Mouse (Mus musculus): Measurements from ENCODE around the gene Olfr1161. TPM values are rescaled to one million over a fixed set of nuclear protein-coding genes. Genes with fewer than 3 reads are reported as not detected.
"Not testable (repeated sequence)": the region's sequence is repeated elsewhere in the genome, so short reads cannot be mapped to it uniquely, and the experiment has no call there.

The Olfr1161 gene
- polyA plus RNA-seq (2012; rRNA removed): not detected in 2 replicates

- H3K36me3 ChIP-seq (ENCODE audit: control insufficient read depth, insufficient read depth, low read length); H3K4me3 ChIP-seq (ENCODE audit: control insufficient read depth, low read depth, low read length); H3K27me3 ChIP-seq (ENCODE audit: control insufficient read depth, insufficient read depth, low read length); H3K4me1 ChIP-seq (ENCODE audit: control insufficient read depth, insufficient read depth, low read length); H3K27ac ChIP-seq (ENCODE audit: control insufficient read depth, insufficient read depth, low read depth, low read length): not testable (repeated sequence)
These were observed at the start of gene Olfr1161 for GRCm38 (mm10) chr2:88022474-88022873. Olfr1161 (plus strand) TSS chr2:88022774.

- H3K4me3 ChIP-seq (ENCODE audit: control insufficient read depth, low read depth, low read length): no peak within 1 kb of the TSS
- no peaks in the 10 kb centered on the region for H3K27me3 ChIP-seq (ENCODE audit: control insufficient read depth, insufficient read depth, low read length)
- no peaks in the 10 kb centered on the region for H3K36me3 ChIP-seq (ENCODE audit: control insufficient read depth, insufficient read depth, low read length)
- H3K27ac ChIP-seq (ENCODE audit: control insufficient read depth, insufficient read depth, low read depth, low read length): no peak within 1 kb of the TSS
- no peak for TF ChIP-seq CTCF (IDR thresholded peaks at IDR 0.05; ENCODE audit: control insufficient read depth, insufficient read depth, insufficient replicate concordance, low read depth, low read length)
- no peak for TF ChIP-seq POLR2A (IDR thresholded peaks at IDR 0.05; ENCODE audit: control insufficient read depth, low read depth, low read length)
- H3K4me1 ChIP-seq (ENCODE audit: control insufficient read depth, insufficient read depth, low read length): no peaks in the 10 kb centered on the region
These were observed 48.0 kb upstream of the Olfr1161 start, which contains the start of gene Olfr74 for GRCm38 (mm10) chr2:87974563-87974962. Olfr74 (minus strand) TSS chr2:87974663.

GRCm38 (mm10) chr2:87989813-87990212, 32.8 kb upstream of the Olfr1161 start, which contains the start of gene Olfr1158:
Olfr1158 (plus strand) TSS chr2:87990113.
- H3K4me3 ChIP-seq (ENCODE audit: control insufficient read depth, low read depth, low read length): no peak within 1 kb of the TSS
- no peaks in the 10 kb centered on the region for H3K27me3 ChIP-seq (ENCODE audit: control insufficient read depth, insufficient read depth, low read length)
- H3K4me1 ChIP-seq (ENCODE audit: control insufficient read depth, insufficient read depth, low read length): no peaks in the 10 kb centered on the region
- no peak within 1 kb of the TSS for H3K27ac ChIP-seq (ENCODE audit: control insufficient read depth, insufficient read depth, low read depth, low read length)
- no peak for TF ChIP-seq CTCF (IDR thresholded peaks at IDR 0.05; ENCODE audit: control insufficient read depth, insufficient read depth, insufficient replicate concordance, low read depth, low read length)
- TF ChIP-seq POLR2A (IDR thresholded peaks at IDR 0.05; ENCODE audit: control insufficient read depth, low read depth, low read length): no peak
- no peaks in the 10 kb centered on the region for H3K36me3 ChIP-seq (ENCODE audit: control insufficient read depth, insufficient read depth, low read length)

GRCm38 (mm10) chr2:88007515-88008318, 14.9 kb upstream of the Olfr1161 start, which contains the start of gene Olfr1160:
Olfr1160 (minus strand) TSS chr2:88008268.
- TF ChIP-seq POLR2A (IDR thresholded peaks at IDR 0.05; ENCODE audit: control insufficient read depth, low read depth, low read length): no peak
- TF ChIP-seq CTCF (IDR thresholded peaks at IDR 0.05; ENCODE audit: control insufficient read depth, insufficient read depth, insufficient replicate concordance, low read depth, low read length): no peak
- Histone ChIP-seq H3K4me3 (ENCODE audit: control insufficient read depth, low read depth, low read length) (no peak within 1 kb of the TSS), H3K4me1 (ENCODE audit: control insufficient read depth, insufficient read depth, low read length) (no peaks in the 10 kb centered on the region), H3K36me3 (ENCODE audit: control insufficient read depth, insufficient read depth, low read length) (no peaks in the 10 kb centered on the region), H3K27me3 (ENCODE audit: control insufficient read depth, insufficient read depth, low read length) (no peaks in the 10 kb centered on the region), H3K27ac (ENCODE audit: control insufficient read depth, insufficient read depth, low read depth, low read length) (no peak within 1 kb of the TSS)

GRCm38 (mm10) chr2:88037599-88037998, 15.0 kb downstream of the Olfr1161 start, which contains the start of gene Olfr73:
Olfr73 (minus strand) TSS chr2:88037699.
- Histone ChIP-seq H3K4me1 (ENCODE audit: control insufficient read depth, insufficient read depth, low read length) (no peaks in the 10 kb centered on the region), H3K4me3 (ENCODE audit: control insufficient read depth, low read depth, low read length) (no peak within 1 kb of the TSS), H3K27ac (ENCODE audit: control insufficient read depth, insufficient read depth, low read depth, low read length) (no peak within 1 kb of the TSS), H3K36me3 (ENCODE audit: control insufficient read depth, insufficient read depth, low read length) (no peaks in the 10 kb centered on the region), H3K27me3 (ENCODE audit: control insufficient read depth, insufficient read depth, low read length) (no peaks in the 10 kb centered on the region)
- no peak for TF ChIP-seq CTCF (IDR thresholded peaks at IDR 0.05; ENCODE audit: control insufficient read depth, insufficient read depth, insufficient replicate concordance, low read depth, low read length)
- no peak for TF ChIP-seq POLR2A (IDR thresholded peaks at IDR 0.05; ENCODE audit: control insufficient read depth, low read depth, low read length)

- no peak for TF ChIP-seq POLR2A (IDR thresholded peaks at IDR 0.05; ENCODE audit: control insufficient read depth, low read depth, low read length)
- TF ChIP-seq CTCF (IDR thresholded peaks at IDR 0.05; ENCODE audit: control insufficient read depth, insufficient read depth, insufficient replicate concordance, low read depth, low read length): no peak
- H3K27ac ChIP-seq (ENCODE audit: control insufficient read depth, insufficient read depth, low read depth, low read length): no peak within 1 kb of the TSS
- H3K4me3 ChIP-seq (ENCODE audit: control insufficient read depth, low read depth, low read length): no peak within 1 kb of the TSS
- H3K27me3 ChIP-seq (ENCODE audit: control insufficient read depth, insufficient read depth, low read length): no peaks in the 10 kb centered on the region
- H3K36me3 ChIP-seq (ENCODE audit: control insufficient read depth, insufficient read depth, low read length): no peaks in the 10 kb centered on the region
- H3K4me1 ChIP-seq (ENCODE audit: control insufficient read depth, insufficient read depth, low read length): no peaks in the 10 kb centered on the region
These were observed 28.5 kb downstream of the Olfr1161 start, which contains the start of gene Olfr1162 for GRCm38 (mm10) chr2:88051029-88051428. Olfr1162 (minus strand) TSS chr2:88051129.

- no peak overlapping the region for H3K4me3 ChIP-seq (ENCODE audit: control insufficient read depth, low read depth, low read length)
- H3K27ac ChIP-seq (ENCODE audit: control insufficient read depth, insufficient read depth, low read depth, low read length): no peak overlapping the region
- H3K36me3 ChIP-seq (ENCODE audit: control insufficient read depth, insufficient read depth, low read length): no peaks in the 10 kb centered on the region
- TF ChIP-seq CTCF (IDR thresholded peaks at IDR 0.05; ENCODE audit: control insufficient read depth, insufficient read depth, insufficient replicate concordance, low read depth, low read length) (no peak), POLR2A (IDR thresholded peaks at IDR 0.05; ENCODE audit: control insufficient read depth, low read depth, low read length) (no peak)
- no peaks in the 10 kb centered on the region for H3K4me1 ChIP-seq (ENCODE audit: control insufficient read depth, insufficient read depth, low read length)
- H3K27me3 ChIP-seq (ENCODE audit: control insufficient read depth, insufficient read depth, low read length): no peaks in the 10 kb centered on the region
These were observed 41.0 kb downstream of the Olfr1161 start for GRCm38 (mm10) chr2:88063587-88063986.
